Mouse (Mus musculus) liver, embryonic 13.5 days (tissue): ENCODE results near the gene D1Ertd622e. TPM values are rescaled to one million over a fixed set of nuclear protein-coding genes. Genes with fewer than 3 reads are reported as not detected.

Source experiments
- ATAC-seq: fragments of 200-750 bp; cut with Nextera tagmentation; 2 replicates; pipeline ENCODE4 v1.8.0; 2017; ENCODE audit warnings: low read depth, mild to moderate bottlenecking, moderate number of reproducible peaks, moderate library complexity
- DNase-seq: peaks from one replicate; pipeline ENCODE4 v3.0.0; 2022
- H3K27ac ChIP-seq: fragments of 300-500 bp; sonication (generic); 2 replicates; pipeline ENCODE4 v1.5.1; 2015; ENCODE audit warnings: moderate library complexity, mild to moderate bottlenecking, inconsistent platforms
- H3K27me3 ChIP-seq: fragments of 300-500 bp; sonication (generic); 2 replicates; pipeline ENCODE4 v1.6.1; 2015; ENCODE audit warnings: mild to moderate bottlenecking, inconsistent platforms
- H3K36me3 ChIP-seq: fragments of 300-500 bp; sonication (generic); 2 replicates; pipeline ENCODE4 v1.6.1; 2015; ENCODE audit warnings: mild to moderate bottlenecking, inconsistent platforms
- H3K4me1 ChIP-seq: fragments of 300-500 bp; sonication (generic); replicated peaks from 2 replicates; pipeline ENCODE4 v1.6.1; 2015; ENCODE audit warnings: inconsistent platforms
- H3K4me2 ChIP-seq: fragments of 300-500 bp; sonication (generic); 2 replicates; pipeline ENCODE4 v1.6.1; 2015; ENCODE audit warnings: inconsistent platforms, mild to moderate bottlenecking, moderate library complexity
- H3K4me3 ChIP-seq: fragments of 300-500 bp; sonication (generic); replicated peaks from 2 replicates; pipeline ENCODE4 v1.5.1; 2015; ENCODE audit warnings: mild to moderate bottlenecking, inconsistent platforms
- H3K9ac ChIP-seq: fragments of 300-500 bp; sonication (generic); 2 replicates; pipeline ENCODE4 v1.6.1; 2015; ENCODE audit warnings: mild to moderate bottlenecking, inconsistent platforms
- H3K9me3 ChIP-seq: fragments of 300-500 bp; sonication (generic); replicated peaks from 2 replicates; pipeline ENCODE4 v1.6.1; 2016; ENCODE audit warnings: inconsistent platforms
- WGBS: fragments of 180-500 bp; shearing (Covaris S2); methylation state at CpG from one replicate; pipeline ENCODE4 v1.1.7; 2015; ENCODE audit not compliant: insufficient replicate concordance; 5-methylcytosine and 5-hydroxymethylcytosine counted together
- polyA plus RNA-seq: library from polyadenylated mRNA; unstranded; fragments of >200 nt; fragmentation: Nextera tagmentation; extraction: Ambion mirVana; gene quantifications from 2 replicates; pipeline ENCODE4 v1.2.1, GENCODE M21; 2015

Gene D1Ertd622e
- polyA plus RNA-seq, 1 experiment from 2014 or later = 40.9 TPM

DNA sequence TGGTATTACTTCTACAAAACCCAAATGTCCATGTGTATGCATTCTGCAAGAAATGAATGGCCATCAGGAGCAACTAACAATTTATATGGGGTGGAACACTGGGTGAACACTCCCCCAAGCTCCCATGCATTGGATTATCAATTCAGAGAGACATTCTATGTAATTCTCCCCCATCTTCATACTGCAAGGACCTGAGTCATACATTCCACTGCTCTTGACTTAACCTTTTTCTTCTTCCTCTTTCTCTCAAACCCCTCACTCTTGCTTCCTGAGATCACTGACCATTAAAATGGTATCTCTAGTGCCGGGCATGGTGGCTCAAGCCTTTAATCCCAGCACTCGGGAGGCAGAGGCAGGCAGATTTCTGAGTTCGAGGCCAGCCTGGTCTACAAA, 83.9 kb downstream of the D1Ertd622e start:
- Histone ChIP-seq H3K27ac (no peak overlapping the region), H3K9ac (no peak overlapping the region), H3K4me3 (no peak overlapping the region), H3K4me2 (no peak overlapping the region), H3K36me3 (no peaks in the 10 kb centered on the region), H3K27me3 (no peaks in the 10 kb centered on the region), H3K4me1 (no peaks in the 10 kb centered on the region), H3K9me3 (no peaks in the 10 kb centered on the region)
- DNase-seq (no peak), ATAC-seq (no peak)
- 54% methylated on average over 3 of the region's 3 CpGs for WGBS

DNA sequence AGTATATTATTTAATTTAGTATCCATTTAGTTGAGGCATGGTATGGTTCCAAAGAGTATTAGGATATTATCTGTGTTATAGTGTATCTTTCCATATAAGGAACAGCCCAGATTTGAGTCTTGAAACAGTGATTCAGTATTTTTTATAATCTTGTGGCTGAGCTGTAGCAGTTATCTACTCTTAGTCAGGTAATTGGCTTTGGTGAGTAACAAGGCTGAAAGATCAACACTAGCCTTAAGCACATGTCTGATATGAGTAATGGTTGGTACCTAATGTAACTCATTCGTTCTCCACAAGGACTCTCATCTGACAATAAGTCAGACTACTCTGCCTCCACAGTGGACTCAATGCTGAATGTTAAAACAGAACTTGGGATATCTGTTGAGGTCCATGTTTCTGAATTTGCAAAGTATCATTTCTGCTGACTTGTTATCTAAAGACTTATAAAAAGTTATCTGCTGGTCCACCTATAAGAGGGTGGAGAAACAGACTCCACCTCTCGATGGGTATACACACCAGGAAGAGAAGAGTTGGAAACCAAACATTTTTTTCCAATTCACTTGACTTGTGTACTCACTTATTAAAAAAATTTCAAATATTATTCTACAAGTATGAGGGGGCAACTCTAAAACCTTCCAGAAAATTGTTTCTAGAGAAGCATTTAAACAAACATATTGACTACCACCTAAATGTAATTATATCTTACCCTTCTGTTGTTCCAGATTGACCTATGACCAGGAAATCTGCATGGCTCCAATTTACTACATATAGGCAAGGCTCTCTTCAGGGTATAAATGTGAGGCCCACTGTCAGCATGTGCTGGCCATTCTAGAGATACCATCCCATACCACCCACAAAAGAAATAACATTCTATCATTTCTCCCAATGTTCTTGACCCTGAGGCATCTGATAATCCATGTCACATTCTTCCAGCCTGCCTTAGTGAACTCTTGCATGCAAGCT, 84.5 kb downstream of the D1Ertd622e start:
- Histone ChIP-seq H3K27ac (no peak overlapping the region), H3K4me3 (no peak overlapping the region), H3K4me2 (no peak overlapping the region), H3K27me3 (no peaks in the 10 kb centered on the region), H3K36me3 (no peaks in the 10 kb centered on the region), H3K9me3 (no peaks in the 10 kb centered on the region), H3K9ac (no peak overlapping the region), H3K4me1 (no peaks in the 10 kb centered on the region)
- DNase-seq = no peak
- ATAC-seq = no peak
- WGBS = 60% methylated on average over 2 of the region's 2 CpGs

DNA sequence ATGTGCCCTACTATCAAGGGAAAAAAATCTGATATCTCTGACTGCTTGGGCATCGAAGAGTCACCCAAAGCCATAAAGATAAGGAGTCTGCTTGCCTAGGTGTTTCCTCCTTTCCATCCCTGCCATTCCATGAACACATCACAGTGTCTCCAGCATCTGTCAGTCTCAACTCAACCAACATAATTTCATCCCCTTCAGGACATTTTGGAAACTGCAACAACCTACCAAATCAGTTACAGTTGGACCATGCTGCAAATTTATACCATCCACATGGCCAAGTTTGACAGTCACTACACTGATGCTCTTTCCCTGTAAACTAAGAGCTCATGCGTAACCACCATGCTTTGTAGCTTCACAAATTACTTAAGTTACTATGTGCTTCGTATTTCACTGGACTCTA, 85.3 kb downstream of the D1Ertd622e start:
- Histone ChIP-seq H3K4me3 (no peak overlapping the region), H3K4me1 (no peaks in the 10 kb centered on the region)

DNA sequence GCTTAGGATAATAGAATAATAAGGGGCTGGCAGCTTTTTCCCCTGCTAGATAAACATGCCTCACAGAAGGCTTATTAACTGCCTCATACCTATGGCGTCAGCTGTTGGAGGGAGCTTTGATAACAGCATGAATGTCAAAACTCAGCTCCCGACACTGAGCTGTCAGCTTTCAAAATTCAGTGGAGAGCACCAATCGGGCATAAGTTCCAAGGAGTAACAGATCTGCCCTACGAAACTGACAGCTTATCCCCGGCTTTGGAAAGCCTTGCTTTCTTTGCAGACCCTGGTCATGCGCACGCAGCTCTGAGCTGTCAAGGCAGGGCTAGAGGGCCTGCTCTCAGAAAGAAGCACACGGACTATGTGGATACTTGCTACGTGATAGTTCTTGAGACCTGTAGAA, 91.1 kb downstream of the D1Ertd622e start:
- DNase-seq (no peak), ATAC-seq (no peak)
- Histone ChIP-seq H3K4me3 (no peak overlapping the region), H3K9ac (no peak overlapping the region), H3K27ac (no peak overlapping the region), H3K4me1 (no peaks in the 10 kb centered on the region), H3K9me3 (no peaks in the 10 kb centered on the region), H3K36me3 (no peaks in the 10 kb centered on the region), H3K4me2 (no peak overlapping the region), H3K27me3 (no peaks in the 10 kb centered on the region)
- 66% methylated on average over 9 of the region's 9 CpGs for WGBS

More for the DNA sequence above, 85.3 kb downstream of the D1Ertd622e start:
- no peak for DNase-seq
- Histone ChIP-seq H3K9ac (no peak overlapping the region), H3K27me3 (no peaks in the 10 kb centered on the region), H3K36me3 (no peaks in the 10 kb centered on the region), H3K4me2 (no peak overlapping the region), H3K9me3 (no peaks in the 10 kb centered on the region), H3K27ac (no peak overlapping the region)
- 71% methylated on average over 3 of the region's 3 CpGs for WGBS
- no peak for ATAC-seq

DNA sequence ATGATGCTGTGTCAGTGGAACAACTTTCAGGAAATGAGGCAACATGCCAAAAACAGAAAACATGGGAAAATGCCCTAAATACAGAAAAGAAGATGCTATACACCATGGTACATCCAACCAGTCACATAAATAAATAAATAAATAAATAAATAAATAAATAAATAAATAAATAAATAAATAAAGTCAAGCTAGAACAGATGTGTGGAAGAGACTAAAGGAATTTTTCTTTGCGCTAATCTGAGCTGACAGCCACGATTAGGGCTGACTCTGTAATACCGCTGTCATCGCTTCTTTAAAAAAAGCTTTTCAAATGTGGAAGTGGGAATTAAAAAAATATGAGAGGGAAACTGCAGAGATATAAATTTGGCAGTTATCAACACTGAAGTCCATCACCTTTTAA, 93.9 kb downstream of the D1Ertd622e start:
- Histone ChIP-seq H3K4me1 (no peaks in the 10 kb centered on the region), H3K27me3 (no peaks in the 10 kb centered on the region), H3K4me3 (no peak overlapping the region), H3K36me3 (no peaks in the 10 kb centered on the region), H3K9ac (no peak overlapping the region), H3K27ac (no peak overlapping the region), H3K9me3 (no peaks in the 10 kb centered on the region), H3K4me2 (no peak overlapping the region)
- ATAC-seq (no peak), DNase-seq (no peak)
- WGBS = 86% methylated on average over 4 of the region's 4 CpGs

GRCm38 (mm10) chr1:97564641-97565040, 97.2 kb downstream of the D1Ertd622e start:
- Histone ChIP-seq H3K27me3 (no peaks in the 10 kb centered on the region), H3K9ac (no peak overlapping the region), H3K4me1 (no peaks in the 10 kb centered on the region), H3K27ac (no peak overlapping the region), H3K36me3 (no peaks in the 10 kb centered on the region), H3K4me2 (no peak overlapping the region), H3K4me3 (no peak overlapping the region), H3K9me3 (no peaks in the 10 kb centered on the region)
- no peak for ATAC-seq
- 58% methylated on average over 1 of the region's 1 CpGs for WGBS
- DNase-seq = no peak

DNA sequence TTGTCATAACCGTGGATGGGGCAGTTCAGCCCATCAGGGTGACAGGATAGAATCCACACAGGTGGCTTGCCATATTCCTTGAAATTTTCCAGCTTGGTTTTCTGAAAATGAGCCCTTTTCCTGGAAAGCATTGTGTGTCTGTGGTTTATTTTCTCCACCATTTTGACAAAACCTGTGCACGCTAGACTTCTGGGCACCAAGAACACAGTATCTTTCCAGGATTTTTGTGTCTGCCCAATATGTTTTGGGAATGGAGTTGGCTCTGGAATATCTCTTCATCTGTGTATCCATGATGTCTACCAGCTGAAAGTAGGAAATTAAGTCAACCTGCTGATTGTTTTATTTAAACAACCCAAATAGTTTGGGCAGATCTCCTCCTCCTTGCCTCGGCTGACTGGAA, 99.0 kb downstream of the D1Ertd622e start:
- no peak for ATAC-seq
- no peaks in the 10 kb centered on the region for H3K27me3 ChIP-seq
- no peaks in the 10 kb centered on the region for H3K9me3 ChIP-seq
- no peak for DNase-seq
- H3K4me2 ChIP-seq = no peak overlapping the region
- no peak overlapping the region for H3K4me3 ChIP-seq
- 73% methylated on average over 3 of the region's 3 CpGs for WGBS
- no peak overlapping the region for H3K9ac ChIP-seq
- no peaks in the 10 kb centered on the region for H3K4me1 ChIP-seq
- H3K36me3 ChIP-seq = no peaks in the 10 kb centered on the region
- no peak overlapping the region for H3K27ac ChIP-seq

Other genes starting within 250 kb of the D1Ertd622e start
- 13.6 and 15.7 TPM in 2 replicates for gene Gin1, start 108.1 kb upstream of the D1Ertd622e start, polyA plus RNA-seq
- gene Ppip5k2, start 108.3 kb upstream of the D1Ertd622e start, polyA plus RNA-seq = 12.2 and 16.9 TPM in 2 replicates